Mouse (Mus musculus): ENCODE data around the gene Pycard. TPM values are rescaled to one million over a fixed set of nuclear protein-coding genes. Genes with fewer than 3 reads are reported as not detected.
"Not testable (repeated sequence)": the region's sequence is repeated elsewhere in the genome, so short reads cannot be mapped to it uniquely, and the experiment has no call there.

The Pycard gene
- polyA plus RNA-seq, 1 experiment from 2014 or later = 5.9 TPM

DNA sequence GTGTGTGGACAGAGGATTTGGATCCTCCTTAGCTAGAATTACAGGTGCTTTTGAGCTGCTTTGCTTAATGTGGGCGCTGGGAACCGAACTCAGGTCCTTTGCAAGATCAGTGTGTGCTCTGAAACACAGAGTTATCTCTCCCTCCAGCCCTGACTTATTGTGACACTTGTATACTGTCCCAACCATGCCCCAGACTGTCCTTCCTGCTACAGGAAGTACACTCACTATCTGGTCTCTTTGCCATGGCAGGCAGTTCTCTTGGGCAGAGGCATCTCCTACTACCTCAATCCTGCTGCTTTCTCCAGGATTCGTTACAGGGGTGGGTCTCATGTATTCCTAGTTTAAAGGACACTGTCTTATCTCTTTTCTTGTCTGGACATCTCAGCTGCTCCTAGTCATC lies 24.6 kb upstream of the Pycard start:
- Histone ChIP-seq H3K9me3 (no peaks in the 10 kb centered on the region), H3K4me2 (no peak overlapping the region), H3K27ac (no peak overlapping the region), H3K9ac (no peak overlapping the region), H3K27me3 (no peaks in the 10 kb centered on the region), H3K36me3 (replicated peaks) (no peaks in the 10 kb centered on the region), H3K4me3 (replicated peaks) (no peak overlapping the region), H3K4me1 (no peaks in the 10 kb centered on the region)
- ATAC-seq (ENCODE audit: low FRiP score) = no peak
- 80% methylated on average over 3 of the region's 3 CpGs for WGBS

DNA sequence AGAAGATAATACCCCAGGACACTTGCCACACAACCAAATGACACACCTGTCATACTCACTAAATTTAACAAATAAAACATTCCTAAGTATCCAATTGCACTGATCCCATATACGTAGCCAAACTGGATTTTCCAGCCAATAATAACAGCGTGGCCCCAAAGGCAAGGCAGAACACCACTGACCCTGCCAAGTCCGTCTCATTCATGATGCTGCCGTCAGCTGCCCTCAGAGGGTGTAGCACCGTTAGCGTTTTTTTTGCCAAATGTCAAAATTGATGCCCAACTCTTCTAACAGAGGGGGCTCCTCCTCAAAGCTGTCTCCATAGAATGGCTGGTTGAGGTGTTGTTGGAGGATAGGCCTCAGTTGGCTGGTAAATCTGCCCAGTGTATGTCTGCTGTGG lies 23.0 kb upstream of the Pycard start:
- Histone ChIP-seq H3K9me3 (no peaks in the 10 kb centered on the region), H3K9ac (no peak overlapping the region), H3K4me3 (replicated peaks) (no peak overlapping the region), H3K4me2 (no peak overlapping the region), H3K27ac (no peak overlapping the region), H3K36me3 (replicated peaks) (no peaks in the 10 kb centered on the region), H3K27me3 (no peaks in the 10 kb centered on the region), H3K4me1 (no peaks in the 10 kb centered on the region)
- ATAC-seq (ENCODE audit: low FRiP score) = no peak
- WGBS = 93% methylated on average over 6 of the region's 6 CpGs

DNA sequence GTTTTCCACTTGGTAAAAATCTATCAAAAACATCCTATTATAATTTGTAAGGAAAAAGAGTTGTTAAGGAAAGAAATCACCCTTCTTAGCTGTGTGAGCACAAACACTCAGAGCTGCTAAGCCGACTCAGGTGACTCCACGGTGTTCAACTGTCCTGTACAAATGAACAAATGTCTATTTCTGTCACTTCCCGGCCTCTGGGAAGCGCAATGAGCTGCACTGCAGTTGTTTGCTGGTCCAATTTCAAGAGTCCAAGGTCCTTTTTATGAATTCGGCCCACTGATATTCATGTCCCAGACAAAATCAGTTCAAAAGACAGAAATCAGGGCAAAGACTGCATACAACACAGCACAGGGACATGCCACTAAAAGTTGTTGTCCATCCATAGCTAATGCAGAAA lies 22.5 kb upstream of the Pycard start:
- ATAC-seq (ENCODE audit: low FRiP score); H3K36me3 ChIP-seq (replicated peaks); H3K9ac ChIP-seq; H3K27ac ChIP-seq; H3K4me1 ChIP-seq; H3K9me3 ChIP-seq; H3K27me3 ChIP-seq; H3K4me3 ChIP-seq (replicated peaks); H3K4me2 ChIP-seq: not testable (repeated sequence)
- 85% methylated on average over 5 of the region's 5 CpGs for WGBS

DNA sequence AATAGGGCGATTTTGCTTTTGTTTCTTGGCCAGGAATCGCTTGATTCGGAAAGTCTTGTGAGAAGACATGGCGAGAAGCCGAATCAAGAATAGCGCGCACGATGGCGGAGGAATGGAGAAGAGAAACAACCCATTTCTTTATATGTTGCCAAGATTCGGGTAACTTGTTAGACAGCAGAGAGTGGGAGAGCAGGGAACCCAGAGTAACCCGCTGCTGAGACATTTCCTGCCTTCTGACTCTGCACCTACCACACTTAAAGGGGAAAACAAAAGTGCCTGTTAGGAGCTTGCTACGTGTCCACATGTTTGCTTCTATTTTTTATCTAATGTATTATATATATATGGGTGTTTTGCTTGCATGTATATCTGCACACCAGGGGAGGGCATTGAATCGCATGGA lies 19.4 kb upstream of the Pycard start:
- WGBS = 90% methylated on average over 13 of the region's 13 CpGs
- no peak overlapping the region for H3K9ac ChIP-seq
- no peak for ATAC-seq (ENCODE audit: low FRiP score)

DNA sequence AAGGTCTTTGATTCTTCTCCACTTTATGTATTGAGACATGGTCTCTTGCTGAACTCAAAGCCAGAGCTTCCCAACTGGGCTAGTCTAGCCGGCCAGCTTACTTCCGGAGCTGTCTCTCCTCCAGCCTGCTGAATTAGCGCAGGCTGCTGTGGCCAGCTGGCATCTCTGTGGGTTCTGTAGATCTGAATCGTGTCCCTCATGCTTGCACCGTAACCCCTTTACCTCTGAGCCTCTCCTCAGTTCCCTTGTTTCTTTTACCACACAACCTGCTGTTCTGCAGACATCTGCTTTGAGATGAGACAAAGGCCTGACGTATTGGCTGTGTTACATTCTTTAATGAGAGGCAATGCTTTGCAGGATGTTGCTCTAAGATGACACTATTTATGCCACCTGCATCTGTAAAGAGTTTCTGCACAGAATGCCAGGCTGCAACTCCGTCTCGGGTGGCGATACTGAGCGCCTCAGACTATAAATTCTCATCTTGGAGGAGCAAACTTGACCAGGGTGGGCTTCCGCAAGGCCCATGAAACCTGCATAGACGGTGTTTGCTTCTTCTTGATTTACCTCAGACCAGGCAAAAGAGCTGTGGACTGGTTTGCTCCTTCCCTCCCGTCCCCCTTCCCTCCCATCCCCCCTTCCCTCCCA lies 18.6 kb upstream of the Pycard start:
- H3K36me3 ChIP-seq (replicated peaks) = no peaks in the 10 kb centered on the region
- H3K4me1 ChIP-seq = no peaks in the 10 kb centered on the region
- no peak overlapping the region for H3K4me3 ChIP-seq (replicated peaks)
- 76% methylated on average over 13 of the region's 13 CpGs for WGBS
- no peaks in the 10 kb centered on the region for H3K9me3 ChIP-seq
- no peak for ATAC-seq (ENCODE audit: low FRiP score)
- H3K27ac ChIP-seq = no peak overlapping the region
- H3K4me2 ChIP-seq = no peak overlapping the region
- peaks cover 11% of the 10 kb centered on the region; the same call in 1 of the 2 replicates for H3K27me3 ChIP-seq
- no peak overlapping the region for H3K9ac ChIP-seq

More for the DNA sequence above, 19.4 kb upstream of the Pycard start:
- Histone ChIP-seq H3K4me1 (no peaks in the 10 kb centered on the region), H3K9me3 (no peaks in the 10 kb centered on the region), H3K27me3 (peaks cover 11% of the 10 kb centered on the region; the same call in 1 of the 2 replicates), H3K4me2 (no peak overlapping the region), H3K36me3 (replicated peaks) (no peaks in the 10 kb centered on the region), H3K27ac (no peak overlapping the region), H3K4me3 (replicated peaks) (no peak overlapping the region)

DNA sequence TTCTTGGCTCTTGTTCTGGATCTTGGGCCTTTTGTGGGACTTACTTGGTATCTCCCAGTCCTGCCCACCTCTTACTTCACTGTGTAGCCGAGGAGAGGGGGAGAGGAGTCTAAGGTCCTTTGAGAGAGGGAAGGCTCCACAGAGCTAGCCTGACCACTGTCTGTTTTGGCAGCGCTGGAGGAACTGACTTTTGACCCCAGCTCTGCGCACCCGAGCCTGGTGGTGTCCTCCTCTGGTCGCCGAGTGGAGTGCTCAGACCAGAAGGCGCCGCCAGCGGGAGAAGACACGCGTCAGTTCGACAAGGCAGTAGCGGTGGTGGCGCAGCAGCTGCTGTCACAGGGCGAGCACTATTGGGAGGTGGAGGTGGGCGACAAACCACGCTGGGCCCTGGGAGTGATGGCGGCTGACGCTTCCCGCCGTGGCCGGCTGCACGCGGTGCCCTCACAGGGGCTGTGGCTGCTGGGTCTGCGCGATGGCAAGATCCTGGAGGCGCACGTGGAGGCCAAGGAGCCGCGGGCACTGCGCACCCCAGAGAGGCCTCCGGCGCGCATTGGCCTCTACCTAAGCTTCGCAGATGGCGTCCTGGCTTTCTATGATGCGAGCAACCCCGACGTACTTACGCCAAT lies 16.2 kb upstream of the Pycard start:
- H3K4me3 ChIP-seq (replicated peaks) = no peak overlapping the region
- no peak overlapping the region for H3K27ac ChIP-seq
- no peak for ATAC-seq (ENCODE audit: low FRiP score)
- WGBS = 61% methylated on average over 40 of the region's 40 CpGs
- no peak overlapping the region for H3K9ac ChIP-seq
- H3K36me3 ChIP-seq (replicated peaks) = no peaks in the 10 kb centered on the region
- no peaks in the 10 kb centered on the region for H3K9me3 ChIP-seq
- H3K27me3 ChIP-seq = peaks cover 16% of the 10 kb centered on the region; the same call in 1 of the 2 replicates
- peaks cover 1% of the 10 kb centered on the region; the same call in 1 of the 2 replicates for H3K4me1 ChIP-seq
- no peak overlapping the region; the same call in 1 of the 2 replicates for H3K4me2 ChIP-seq

DNA sequence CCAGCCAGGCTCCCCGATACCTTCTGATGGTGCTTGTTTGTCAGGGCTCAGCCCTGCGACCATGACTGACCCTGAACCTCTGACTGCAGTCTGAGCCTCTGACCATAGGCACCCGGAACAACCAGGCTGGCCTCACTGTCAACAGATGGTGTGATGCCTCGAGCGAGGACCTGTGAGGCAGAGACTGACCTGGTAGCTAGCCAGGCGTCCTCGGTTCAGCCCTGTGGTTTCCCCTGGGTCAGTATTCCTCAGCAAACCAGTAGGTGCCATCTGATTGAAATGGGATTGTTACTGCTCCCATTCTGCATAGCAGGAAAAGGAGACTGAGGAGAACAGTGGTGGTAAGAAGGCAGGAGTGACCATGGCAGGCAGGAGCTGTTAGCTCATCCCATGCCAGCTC lies 12.5 kb upstream of the Pycard start:
- H3K9ac ChIP-seq = no peak overlapping the region
- H3K36me3 ChIP-seq (replicated peaks) = no peaks in the 10 kb centered on the region
- H3K4me2 ChIP-seq = no peak overlapping the region
- WGBS = 78% methylated on average over 7 of the region's 7 CpGs
- H3K4me1 ChIP-seq = peaks cover 6% of the 10 kb centered on the region; the same call in 1 of the 2 replicates
- no peaks in the 10 kb centered on the region for H3K9me3 ChIP-seq
- peaks cover 27% of the 10 kb centered on the region; the same call in 1 of the 2 replicates for H3K27me3 ChIP-seq
- no peak overlapping the region for H3K4me3 ChIP-seq (replicated peaks)
- no peak overlapping the region for H3K27ac ChIP-seq
- no peak for ATAC-seq (ENCODE audit: low FRiP score)

DNA sequence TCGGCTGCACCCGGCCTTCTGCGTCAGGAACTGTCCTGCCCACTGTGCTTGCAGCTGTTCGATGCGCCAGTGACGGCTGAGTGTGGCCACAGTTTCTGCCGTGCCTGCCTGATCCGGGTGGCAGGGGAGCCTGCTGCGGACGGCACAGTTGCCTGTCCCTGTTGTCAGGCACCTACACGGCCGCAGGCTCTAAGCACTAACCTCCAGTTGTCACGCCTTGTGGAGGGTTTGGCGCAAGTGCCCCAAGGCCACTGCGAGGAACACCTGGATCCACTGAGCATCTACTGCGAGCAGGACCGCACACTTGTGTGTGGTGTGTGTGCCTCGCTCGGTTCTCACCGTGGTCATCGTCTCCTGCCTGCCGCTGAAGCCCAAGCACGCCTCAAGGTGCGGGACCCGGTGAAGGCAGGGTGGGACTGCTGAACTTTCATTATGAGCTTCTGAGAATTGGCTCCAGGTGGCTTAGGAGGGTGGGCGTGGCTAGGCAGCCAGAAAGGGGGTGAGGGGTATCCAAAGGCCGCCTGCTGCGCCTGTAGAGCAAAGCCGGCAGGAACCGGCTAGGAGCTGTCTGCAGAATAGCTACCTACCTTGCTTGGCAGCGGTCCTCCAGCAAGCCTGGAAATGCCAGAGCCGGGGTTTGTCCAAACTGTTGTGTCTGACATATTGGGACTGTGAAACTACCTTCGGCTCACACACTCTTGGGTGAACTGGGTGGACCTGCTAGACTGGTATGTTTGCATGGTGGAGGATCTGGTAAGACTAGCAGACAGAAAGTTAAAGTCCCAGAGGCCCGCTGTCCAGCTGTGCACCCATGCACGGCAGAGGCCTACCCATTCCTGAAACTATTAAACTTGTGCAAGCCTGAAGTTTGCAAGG lies 11.1 kb upstream of the Pycard start:
- no peak overlapping the region for H3K27ac ChIP-seq
- peaks cover 6% of the 10 kb centered on the region; the same call in 1 of the 2 replicates for H3K4me1 ChIP-seq
- ATAC-seq (ENCODE audit: low FRiP score) = no peak
- H3K9me3 ChIP-seq = no peaks in the 10 kb centered on the region
- H3K9ac ChIP-seq = no peak overlapping the region
- H3K4me3 ChIP-seq (replicated peaks) = no peak overlapping the region
- H3K27me3 ChIP-seq = peaks cover 27% of the 10 kb centered on the region; the same call in 1 of the 2 replicates
- no peaks in the 10 kb centered on the region for H3K36me3 ChIP-seq (replicated peaks)
- WGBS = 27% methylated on average over 35 of the region's 35 CpGs
- H3K4me2 ChIP-seq = peak overlapping the region; percentile 27

DNA sequence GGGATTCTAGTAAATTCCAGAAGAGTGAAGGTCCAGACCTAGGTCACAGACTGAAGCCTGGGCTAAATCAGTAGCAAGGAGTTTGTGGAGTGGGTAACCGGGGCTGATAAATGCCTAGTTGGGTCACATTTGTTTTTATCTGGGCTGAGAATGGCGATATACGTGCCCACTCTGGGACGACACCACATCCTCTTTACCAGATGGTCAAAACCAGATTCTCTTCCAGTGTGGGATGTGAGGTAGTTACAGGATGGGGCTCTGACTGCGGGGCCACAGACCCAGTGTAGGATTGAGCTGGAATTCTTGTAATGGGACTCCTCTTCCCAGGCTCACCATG lies 10.5 kb upstream of the Pycard start:
- H3K4me1 ChIP-seq = peaks cover 6% of the 10 kb centered on the region; the same call in 1 of the 2 replicates
- 79% methylated on average over 5 of the region's 5 CpGs for WGBS
- no peak overlapping the region for H3K4me3 ChIP-seq (replicated peaks)
- peak overlapping the region; percentile 27; the same call in 1 of the 2 replicates for H3K4me2 ChIP-seq
- H3K9ac ChIP-seq = no peak overlapping the region
- no peaks in the 10 kb centered on the region for H3K9me3 ChIP-seq
- no peak for ATAC-seq (ENCODE audit: low FRiP score)
- no peak overlapping the region for H3K27ac ChIP-seq
- H3K36me3 ChIP-seq (replicated peaks) = no peaks in the 10 kb centered on the region
- peaks cover 24% of the 10 kb centered on the region; the same call in 1 of the 2 replicates for H3K27me3 ChIP-seq

DNA sequence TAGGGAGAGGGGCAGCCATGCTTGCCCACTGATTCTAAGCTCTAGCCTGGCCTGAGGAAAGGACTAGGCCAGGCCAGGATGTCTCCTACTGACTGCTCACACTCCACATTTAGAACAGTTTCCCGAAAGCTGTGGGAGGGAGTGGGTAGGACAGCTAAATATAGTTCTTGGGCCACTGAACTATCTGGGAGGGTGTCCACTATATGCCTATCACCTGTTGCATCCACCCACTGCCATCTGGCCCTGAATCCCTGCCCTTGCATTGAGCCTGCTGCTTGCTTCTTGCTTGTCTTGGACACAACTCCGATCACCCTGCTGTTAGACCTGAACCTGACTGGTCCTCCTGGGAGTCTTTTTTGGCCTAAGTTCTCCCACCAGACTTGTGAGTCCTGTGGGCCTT lies 10.0 kb upstream of the Pycard start, which contains the start of gene Trim72:
Trim72 (plus strand) TSS at position 262 of the 400 bp plus-strand sequence.
- no peak for ATAC-seq (ENCODE audit: low FRiP score)
- Histone ChIP-seq H3K4me3 (replicated peaks) (no peak within 1 kb of the TSS), H3K9ac (no peak within 1 kb of the TSS), H3K4me2 (peak within 1 kb of the TSS; percentile 27), H3K27me3 (peaks cover 20% of the 10 kb centered on the region; the same call in 1 of the 2 replicates), H3K4me1 (peaks cover 6% of the 10 kb centered on the region; the same call in 1 of the 2 replicates), H3K27ac (no peak within 1 kb of the TSS), H3K9me3 (no peaks in the 10 kb centered on the region), H3K36me3 (replicated peaks) (no peaks in the 10 kb centered on the region)
- 96% methylated on average over 2 of the region's 2 CpGs for WGBS

DNA sequence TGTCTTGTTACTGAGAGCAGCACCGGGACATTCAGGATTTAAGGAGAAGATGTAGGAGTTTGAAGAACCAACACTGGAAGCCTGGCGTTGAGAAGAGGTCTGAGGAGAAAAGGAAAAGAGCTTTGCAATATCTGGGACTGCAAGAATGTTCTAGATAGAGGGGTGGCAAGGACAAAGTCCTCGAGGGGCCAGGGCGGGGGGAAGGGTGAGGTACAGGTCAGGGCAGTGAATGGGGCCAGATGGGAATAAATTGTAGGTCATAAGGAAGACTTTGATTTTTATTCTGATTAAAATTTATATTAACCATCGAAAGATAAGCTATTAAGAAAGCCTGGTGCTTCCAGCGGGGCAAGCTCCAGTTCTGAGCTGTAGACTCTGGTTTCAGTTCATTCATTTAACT lies 9.4 kb upstream of the Pycard start:
- Histone ChIP-seq H3K9me3 (no peaks in the 10 kb centered on the region), H3K36me3 (replicated peaks) (no peaks in the 10 kb centered on the region), H3K27ac (no peak overlapping the region), H3K27me3 (peaks cover 16% of the 10 kb centered on the region; the same call in 1 of the 2 replicates), H3K4me2 (no peak overlapping the region), H3K4me1 (peaks cover 6% of the 10 kb centered on the region; the same call in 1 of the 2 replicates), H3K9ac (no peak overlapping the region), H3K4me3 (replicated peaks) (no peak overlapping the region)
- WGBS = 89% methylated on average over 6 of the region's 6 CpGs
- ATAC-seq (ENCODE audit: low FRiP score) = no peak

Measured in forebrain, embryonic 12.5 days (tissue).